Mouse (Mus musculus) forebrain, embryonic 11.5 days (tissue): ENCODE results near the gene Pnkd. TPM values are rescaled to one million over a fixed set of nuclear protein-coding genes. Genes with fewer than 3 reads are reported as not detected.
A peak's percentile ranks its signal among the peaks of the same experiment; 100 is the strongest.

Experiments
- ATAC-seq: fragments of 200-750 bp; cut with Nextera tagmentation; replicated peaks from 2 replicates; pipeline ENCODE4 v1.8.0; 2017; ENCODE audit warnings: moderate TSS enrichment; ENCODE audit not compliant: low FRiP score
- DNase-seq: peaks from one replicate; pipeline ENCODE4 v3.0.0-alpha.2; 2017; ENCODE audit warnings: low spot score
- H3K27ac ChIP-seq: fragments of 300-500 bp; sonication (generic); 2 replicates; pipeline ENCODE4 v1.5.1; 2014; ENCODE audit warnings: low read depth, low read length
- H3K27me3 ChIP-seq: fragments of 300-500 bp; sonication (generic); 2 replicates; pipeline ENCODE4 v1.6.1; 2014; ENCODE audit warnings: mild to moderate bottlenecking, low read length, mixed read lengths; ENCODE audit not compliant: control insufficient read depth, insufficient read depth
- H3K36me3 ChIP-seq: fragments of 300-500 bp; sonication (generic); 2 replicates; pipeline ENCODE4 v1.6.1; 2014; ENCODE audit warnings: mild to moderate bottlenecking, low read length, moderate library complexity, mixed read lengths; ENCODE audit not compliant: control insufficient read depth, insufficient read depth
- H3K4me1 ChIP-seq: fragments of 300-500 bp; sonication (generic); replicated peaks from 2 replicates; pipeline ENCODE4 v1.6.1; 2014; ENCODE audit warnings: low read length, mixed read lengths; ENCODE audit not compliant: control insufficient read depth, insufficient read depth
- H3K4me2 ChIP-seq: fragments of 300-500 bp; sonication (generic); 2 replicates; pipeline ENCODE4 v1.6.1; 2014; ENCODE audit warnings: low read depth, mild to moderate bottlenecking, low read length, moderate library complexity, mixed read lengths; ENCODE audit not compliant: severe bottlenecking
- H3K4me3 ChIP-seq: fragments of 300-500 bp; sonication (generic); 2 replicates; pipeline ENCODE4 v1.5.1; 2014; ENCODE audit warnings: low read depth, low read length
- H3K9ac ChIP-seq: fragments of 300-500 bp; sonication (generic); 2 replicates; pipeline ENCODE4 v1.6.1; 2014; ENCODE audit warnings: low read length
- H3K9me3 ChIP-seq: fragments of 300-500 bp; sonication (generic); 2 replicates; pipeline ENCODE4 v1.6.1; 2016; ENCODE audit warnings: low read length, mixed read lengths; ENCODE audit not compliant: control insufficient read depth
- whole genome bisulfite sequencing: fragments of 180-500 bp; shearing (Covaris S2); extraction: QIAGEN DNeasy Blood & Tissue Kit; methylation state at CpG from one replicate; pipeline ENCODE4 v1.1.7; 2014; 5-methylcytosine and 5-hydroxymethylcytosine counted together
- polyA plus RNA-seq: library from polyadenylated mRNA; unstranded; fragments of >200 nt; fragmentation: Nextera tagmentation; extraction: Ambion mirVana; gene quantifications from 2 replicates; pipeline ENCODE4 v1.2.1, GENCODE M21; 2014

Gene Pnkd
- polyA plus RNA-seq, result 95.3 and 98.4 TPM in 2 replicates

DNA sequence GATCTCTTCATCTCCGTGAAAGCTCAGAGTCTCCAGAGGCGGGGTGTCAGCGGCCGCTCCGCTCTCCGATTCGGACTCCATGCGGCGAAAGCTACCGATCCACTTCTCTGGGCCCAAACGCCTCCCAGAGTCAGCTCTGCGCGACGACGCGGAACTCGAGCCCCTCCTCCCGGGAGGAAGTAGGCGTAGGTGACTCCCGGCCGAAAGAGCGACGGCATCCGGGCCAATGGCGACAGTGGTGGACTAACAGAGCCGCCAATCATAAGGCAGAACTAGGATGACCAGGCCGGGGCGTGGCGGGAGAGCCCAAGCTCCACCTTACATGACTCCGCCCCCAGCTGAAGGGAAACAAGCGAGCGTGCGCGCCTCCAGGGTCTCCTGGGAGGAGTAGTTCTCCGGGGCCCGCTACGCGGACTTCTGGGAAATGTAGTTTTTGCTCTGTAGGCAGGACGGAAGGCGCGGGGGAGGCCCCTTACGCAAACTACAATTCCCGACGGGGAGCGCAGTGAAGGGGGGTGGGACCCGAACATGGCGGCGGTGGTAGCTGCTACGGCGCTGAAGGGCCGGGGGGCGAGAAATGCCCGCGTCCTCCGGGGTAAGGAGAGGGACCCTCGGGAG lies at the start of gene Pnkd, which contains the start of gene Aamp:
TSS of gene Pnkd (plus strand) at position 388 of the 618 bp plus-strand sequence.
TSS of gene Aamp (minus strand) at position 196 of the 618 bp plus-strand sequence.
- Histone ChIP-seq H3K9ac (peak within 1 kb of the TSS; percentile 75), H3K4me3 (peak within 1 kb of the TSS; percentile 71), H3K36me3 (peaks cover 2% of the 10 kb centered on the region), H3K4me2 (peak within 1 kb of the TSS; percentile 67), H3K27me3 (no peaks in the 10 kb centered on the region), H3K9me3 (no peaks in the 10 kb centered on the region), H3K27ac (no peak within 1 kb of the TSS), H3K4me1 (peaks cover 3% of the 10 kb centered on the region)
- WGBS, result under 1% methylated on average over 56 of the region's 56 CpGs
- DNase-seq, result peak; percentile 100
- ATAC-seq, result peak; percentile 98

DNA sequence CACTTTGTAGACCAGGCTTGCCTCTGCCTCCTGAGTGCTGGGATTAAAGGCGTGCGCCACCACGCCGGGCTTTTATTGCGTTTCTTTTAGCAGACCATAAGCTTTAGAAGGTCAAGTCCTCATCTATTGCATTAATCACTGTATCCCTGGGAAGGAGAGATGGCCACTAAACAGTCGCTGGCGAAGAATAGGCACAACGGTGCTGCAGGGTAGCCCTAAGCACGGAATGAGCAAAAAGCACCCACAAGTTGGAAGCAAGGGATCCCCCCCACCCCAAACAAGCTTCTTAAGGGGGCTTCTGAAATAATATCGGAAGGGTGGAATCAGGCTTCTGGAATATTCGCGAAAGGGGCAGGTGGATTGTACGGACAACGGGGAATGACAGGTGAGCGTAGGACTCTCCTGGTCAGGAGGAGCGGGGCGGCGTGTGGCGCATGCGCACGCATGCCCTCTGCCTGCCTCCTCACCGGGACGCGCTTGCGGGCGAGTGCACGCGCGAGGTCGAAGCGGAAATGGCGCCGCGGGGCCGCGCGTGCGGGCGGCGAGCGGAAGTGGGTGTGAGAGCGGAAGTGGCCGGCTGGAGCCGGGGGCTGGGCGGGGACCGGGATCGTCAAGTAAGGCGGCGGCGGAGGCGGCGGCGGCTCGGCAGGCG lies 48.7 kb upstream of the Pnkd start, which contains the start of gene Arpc2:
TSS of gene Arpc2 (plus strand) at position 147 of the 652 bp plus-strand sequence.
- under 1% methylated on average over 55 of the region's 55 CpGs for WGBS
- Histone ChIP-seq H3K4me1 (0 out of 2 replicates have a peak, but pooled peaks cover 7% of the 10 kb centered on the region), H3K27me3 (no peaks in the 10 kb centered on the region), H3K4me2 (peak within 1 kb of the TSS; percentile 75), H3K9me3 (no peaks in the 10 kb centered on the region), H3K4me3 (peak within 1 kb of the TSS; percentile 85), H3K9ac (peak within 1 kb of the TSS; percentile 82), H3K36me3 (no peaks in the 10 kb centered on the region), H3K27ac (peak within 1 kb of the TSS; percentile 79)
- ATAC-seq, result peak; percentile 93
- DNase-seq, result peak; percentile 98

DNA sequence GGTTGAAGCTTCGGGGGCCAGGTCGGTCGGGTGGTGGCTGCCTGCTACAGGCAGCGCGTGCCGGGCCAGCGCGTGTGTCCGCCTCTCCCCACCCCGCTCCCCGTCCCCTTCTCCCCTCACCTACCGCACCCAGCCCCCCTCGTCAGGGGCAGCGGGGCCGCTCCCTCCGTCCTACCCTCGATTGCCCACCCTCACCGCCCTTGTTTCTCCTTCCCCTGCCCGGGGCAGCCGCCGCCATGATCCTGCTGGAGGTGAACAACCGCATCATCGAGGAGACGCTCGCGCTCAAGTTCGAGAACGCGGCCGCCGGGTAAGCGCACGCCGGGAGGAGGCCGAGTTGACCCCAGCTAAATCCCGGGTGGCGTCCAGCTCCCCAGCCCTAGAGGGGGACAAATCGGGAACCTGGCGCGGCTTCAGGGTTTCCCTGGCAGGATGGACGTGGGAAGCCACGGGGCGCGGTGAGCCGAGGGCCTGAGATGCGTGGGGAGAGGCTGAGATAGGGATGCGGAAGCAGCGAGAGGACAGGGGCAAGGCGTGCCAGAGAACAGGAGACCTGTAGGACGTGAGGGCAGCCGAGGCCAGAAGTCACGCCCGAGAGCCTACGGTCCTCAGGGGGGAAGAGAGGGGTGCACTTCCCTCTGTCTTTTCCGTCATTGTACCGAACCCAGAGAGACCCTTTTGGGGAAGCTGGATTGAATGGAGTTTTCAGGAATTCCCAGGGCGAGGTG lies 48.0 kb upstream of the Pnkd start:
- ATAC-seq, result peak; percentile 87
- Histone ChIP-seq H3K4me3 (peak overlapping the region; percentile 85), H3K4me2 (peak overlapping the region; percentile 67), H3K27ac (peak overlapping the region; percentile 79), H3K9me3 (no peaks in the 10 kb centered on the region), H3K27me3 (no peaks in the 10 kb centered on the region), H3K9ac (peak overlapping the region; percentile 82), H3K4me1 (0 out of 2 replicates have a peak, but pooled peaks cover 7% of the 10 kb centered on the region), H3K36me3 (no peaks in the 10 kb centered on the region)
- under 1% methylated on average over 48 of the region's 57 CpGs for WGBS
- no peak for DNase-seq

DNA sequence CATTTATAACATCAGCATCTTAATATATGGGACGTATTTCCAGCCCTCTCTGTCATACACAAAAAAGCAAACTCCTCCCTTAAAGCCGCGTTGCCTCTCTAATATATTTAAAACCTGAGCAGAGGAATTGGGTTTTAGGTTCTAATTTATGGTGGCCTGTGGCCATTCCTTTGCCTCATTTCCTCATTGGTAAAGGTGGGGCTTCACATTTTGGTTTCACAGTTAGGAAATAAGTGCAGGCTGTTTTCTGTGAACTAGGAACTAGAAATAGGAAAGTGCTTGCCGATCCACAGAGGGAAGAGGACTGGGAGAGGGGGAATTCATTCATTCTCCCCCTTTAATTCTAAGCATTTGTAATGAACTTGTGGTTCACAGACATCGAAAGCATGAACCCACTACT lies 47.1 kb upstream of the Pnkd start:
- Histone ChIP-seq H3K27me3 (no peaks in the 10 kb centered on the region), H3K4me1 (0 out of 2 replicates have a peak, but pooled peaks cover 7% of the 10 kb centered on the region), H3K9me3 (no peaks in the 10 kb centered on the region), H3K36me3 (no peaks in the 10 kb centered on the region), H3K4me3 (peak overlapping the region; percentile 85), H3K9ac (peak overlapping the region; percentile 82), H3K27ac (no peak overlapping the region), H3K4me2 (peak overlapping the region; percentile 67)
- WGBS, result 44% methylated on average over 5 of the region's 5 CpGs
- DNase-seq, result no peak
- no peak for ATAC-seq

DNA sequence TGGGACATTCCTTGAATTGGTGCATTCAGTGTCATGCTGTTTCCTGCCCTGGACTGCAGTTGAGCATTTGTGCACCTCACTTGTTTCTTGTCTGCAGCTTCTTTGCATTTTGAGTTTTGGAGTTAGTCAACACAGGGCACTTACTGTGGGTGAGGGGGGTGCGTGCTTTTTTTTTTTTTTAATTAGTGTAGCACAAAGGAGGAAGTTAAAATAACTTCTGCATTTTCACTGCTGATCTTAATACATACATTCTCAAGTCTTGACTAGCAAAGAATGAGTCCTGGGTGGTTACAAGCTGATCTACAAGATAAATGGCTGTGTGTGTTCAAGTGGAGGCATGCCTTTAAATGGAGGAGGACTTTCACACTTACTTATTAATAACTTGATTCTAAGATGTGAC lies 46.6 kb upstream of the Pnkd start:
- Histone ChIP-seq H3K9ac (no peak overlapping the region; the same call in 1 of the 2 replicates), H3K4me1 (0 out of 2 replicates have a peak, but pooled peaks cover 7% of the 10 kb centered on the region), H3K4me3 (peak overlapping the region; percentile 85; the same call in 1 of the 2 replicates), H3K9me3 (no peaks in the 10 kb centered on the region), H3K36me3 (no peaks in the 10 kb centered on the region), H3K27ac (no peak overlapping the region), H3K4me2 (peak overlapping the region; percentile 67; the same call in 1 of the 2 replicates), H3K27me3 (no peaks in the 10 kb centered on the region)
- ATAC-seq, result no peak
- 83% methylated on average over 1 of the region's 1 CpGs for WGBS
- no peak for DNase-seq

DNA sequence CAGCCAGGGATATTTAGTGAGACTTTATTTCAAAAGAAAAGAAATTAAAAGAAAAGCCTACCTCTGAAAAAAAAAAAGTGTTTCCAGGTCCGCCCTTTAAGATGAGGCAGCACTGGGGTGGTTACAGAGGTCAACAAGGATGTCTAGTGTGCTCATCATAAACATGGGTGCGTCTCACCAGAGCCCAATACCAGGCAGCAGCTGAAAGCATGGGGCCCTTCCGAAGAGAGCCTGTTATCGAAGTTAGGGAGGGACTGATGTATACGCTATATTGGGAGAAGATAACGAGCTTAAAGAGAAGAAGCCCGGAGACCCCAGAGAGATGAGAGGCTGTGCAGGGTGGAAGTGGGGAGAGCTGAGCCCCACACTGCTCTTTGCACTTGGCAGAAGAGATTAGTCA lies 45.6 kb upstream of the Pnkd start:
- 71% methylated on average over 7 of the region's 7 CpGs for WGBS
- H3K9ac ChIP-seq, result no peak overlapping the region
- no peaks in the 10 kb centered on the region for H3K27me3 ChIP-seq
- H3K4me2 ChIP-seq, result no peak overlapping the region
- H3K36me3 ChIP-seq, result no peaks in the 10 kb centered on the region
- DNase-seq (no peak), ATAC-seq (no peak)
- no peak overlapping the region for H3K4me3 ChIP-seq
- H3K27ac ChIP-seq, result no peak overlapping the region; the same call in 1 of the 2 replicates
- no peaks in the 10 kb centered on the region for H3K9me3 ChIP-seq
- H3K4me1 ChIP-seq, result 0 out of 2 replicates have a peak, but pooled peaks cover 7% of the 10 kb centered on the region

DNA sequence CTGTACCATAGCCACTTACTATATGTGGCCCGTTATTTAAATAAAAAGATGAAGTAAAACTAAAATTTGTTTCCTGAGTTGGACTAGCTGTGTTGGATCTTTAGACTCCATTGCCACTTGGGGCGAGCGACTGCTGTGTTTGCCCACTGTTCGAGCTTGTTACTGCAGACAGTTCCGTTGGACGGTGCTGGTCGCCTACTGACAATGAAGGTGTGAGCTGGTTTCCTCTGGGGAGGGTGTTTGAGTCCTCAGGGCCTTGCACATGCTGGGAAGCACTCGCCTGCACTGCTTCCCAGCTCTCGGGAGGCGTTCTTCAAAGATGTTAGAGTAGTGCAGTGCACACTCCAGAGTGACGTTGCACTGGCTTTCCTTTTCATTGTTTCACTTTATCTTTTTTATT lies 45.1 kb upstream of the Pnkd start:
- no peaks in the 10 kb centered on the region for H3K36me3 ChIP-seq
- H3K27me3 ChIP-seq, result no peaks in the 10 kb centered on the region
- no peak overlapping the region for H3K27ac ChIP-seq
- no peaks in the 10 kb centered on the region for H3K9me3 ChIP-seq
- no peak overlapping the region for H3K4me2 ChIP-seq
- no peak overlapping the region for H3K4me3 ChIP-seq
- ATAC-seq (no peak), DNase-seq (no peak)
- no peak overlapping the region for H3K9ac ChIP-seq
- WGBS, result 72% methylated on average over 11 of the region's 11 CpGs
- H3K4me1 ChIP-seq, result 0 out of 2 replicates have a peak, but pooled peaks cover 7% of the 10 kb centered on the region

DNA sequence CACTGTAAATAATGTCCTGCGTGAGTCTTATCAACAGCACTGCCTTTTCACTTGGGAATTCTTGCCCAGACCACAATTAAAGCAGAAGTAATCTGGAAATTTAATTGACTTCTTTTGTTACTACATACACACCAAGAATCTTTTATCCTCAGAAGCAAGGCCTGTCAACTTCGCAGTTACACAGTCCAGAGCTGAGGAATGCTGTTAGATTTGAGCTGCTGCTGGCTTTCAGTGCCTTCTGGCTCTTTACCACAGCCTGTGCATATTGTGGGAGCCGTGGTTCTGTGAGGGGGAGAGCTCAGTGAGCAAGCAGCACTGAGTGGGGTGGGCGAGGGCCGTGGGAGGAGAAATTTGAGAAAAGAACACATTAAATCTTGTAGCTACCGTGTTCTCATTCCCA lies 44.4 kb upstream of the Pnkd start:
- 0 out of 2 replicates have a peak, but pooled peaks cover 7% of the 10 kb centered on the region for H3K4me1 ChIP-seq
- H3K27ac ChIP-seq, result no peak overlapping the region
- H3K9ac ChIP-seq, result no peak overlapping the region
- WGBS, result 77% methylated on average over 6 of the region's 6 CpGs
- DNase-seq (no peak), ATAC-seq (no peak)
- no peaks in the 10 kb centered on the region for H3K36me3 ChIP-seq
- H3K9me3 ChIP-seq, result no peaks in the 10 kb centered on the region
- no peaks in the 10 kb centered on the region for H3K27me3 ChIP-seq
- no peak overlapping the region for H3K4me2 ChIP-seq
- no peak overlapping the region for H3K4me3 ChIP-seq
